Mouse (Mus musculus): ENCODE measurements around the gene Cwh43. TPM values are rescaled to one million over a fixed set of nuclear protein-coding genes. Genes with fewer than 3 reads are reported as not detected.

Gene Cwh43
- polyA plus RNA-seq, 1 experiment, result not detected

DNA sequence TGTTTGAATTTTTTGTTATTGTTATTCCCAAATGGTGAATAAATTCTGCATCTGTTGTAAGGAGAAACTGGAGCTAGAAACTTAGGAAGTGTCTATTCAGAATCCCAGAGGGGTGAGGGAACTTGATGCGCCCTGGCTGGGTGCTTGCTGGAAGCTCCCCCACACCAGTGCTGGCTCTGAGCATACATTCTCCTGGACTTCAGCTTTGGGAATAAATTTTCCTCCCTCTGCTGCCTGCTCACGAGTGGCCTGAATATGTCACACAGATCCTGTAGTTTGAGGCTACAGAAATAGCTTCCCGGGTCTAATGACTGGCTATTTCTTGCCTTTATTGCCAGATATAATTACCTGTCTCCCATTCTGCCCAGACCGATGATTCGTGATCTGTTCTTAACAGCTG is 43.1 kb upstream of the Cwh43 start:
- H3K4me3 ChIP-seq (ENCODE audit: insufficient read depth, poor library complexity, severe bottlenecking), result no peak overlapping the region
- TF ChIP-seq MYOD1 (IDR thresholded peaks at IDR 0.05; ENCODE audit: control insufficient read depth, insufficient read length, low read depth), result no peak
- TF ChIP-seq CEBPB (IDR thresholded peaks at IDR 0.05; ENCODE audit: low read depth), result no peak
- TF ChIP-seq MAX (IDR thresholded peaks at IDR 0.05), result no peak
- no peak for TF ChIP-seq USF1 (IDR thresholded peaks at IDR 0.05; ENCODE audit: low read depth)
- no peak for TF ChIP-seq CTCF (IDR thresholded peaks at IDR 0.05; ENCODE audit: control insufficient read depth, insufficient read depth, insufficient read length)
- TF ChIP-seq FOSL1 (IDR thresholded peaks at IDR 0.05; ENCODE audit: insufficient read depth, low read length, poor library complexity, severe bottlenecking), result no peak
- no peak for TF ChIP-seq MYOG (IDR thresholded peaks at IDR 0.05; ENCODE audit: control insufficient read depth, extremely low read depth, insufficient read length)
- H3ac ChIP-seq (ENCODE audit: control insufficient read depth, insufficient read length, low read depth), result no peak overlapping the region
- no peaks in the 10 kb centered on the region for H3K27me3 ChIP-seq (ENCODE audit: control insufficient read depth, insufficient read depth, insufficient read length)
- H3K36me3 ChIP-seq (ENCODE audit: control insufficient read depth, insufficient read depth), result no peaks in the 10 kb centered on the region
- no peaks in the 10 kb centered on the region for H3K79me3 ChIP-seq (ENCODE audit: low read depth)
- no peaks in the 10 kb centered on the region for H3K79me2 ChIP-seq (ENCODE audit: control insufficient read depth, insufficient read depth)

DNA sequence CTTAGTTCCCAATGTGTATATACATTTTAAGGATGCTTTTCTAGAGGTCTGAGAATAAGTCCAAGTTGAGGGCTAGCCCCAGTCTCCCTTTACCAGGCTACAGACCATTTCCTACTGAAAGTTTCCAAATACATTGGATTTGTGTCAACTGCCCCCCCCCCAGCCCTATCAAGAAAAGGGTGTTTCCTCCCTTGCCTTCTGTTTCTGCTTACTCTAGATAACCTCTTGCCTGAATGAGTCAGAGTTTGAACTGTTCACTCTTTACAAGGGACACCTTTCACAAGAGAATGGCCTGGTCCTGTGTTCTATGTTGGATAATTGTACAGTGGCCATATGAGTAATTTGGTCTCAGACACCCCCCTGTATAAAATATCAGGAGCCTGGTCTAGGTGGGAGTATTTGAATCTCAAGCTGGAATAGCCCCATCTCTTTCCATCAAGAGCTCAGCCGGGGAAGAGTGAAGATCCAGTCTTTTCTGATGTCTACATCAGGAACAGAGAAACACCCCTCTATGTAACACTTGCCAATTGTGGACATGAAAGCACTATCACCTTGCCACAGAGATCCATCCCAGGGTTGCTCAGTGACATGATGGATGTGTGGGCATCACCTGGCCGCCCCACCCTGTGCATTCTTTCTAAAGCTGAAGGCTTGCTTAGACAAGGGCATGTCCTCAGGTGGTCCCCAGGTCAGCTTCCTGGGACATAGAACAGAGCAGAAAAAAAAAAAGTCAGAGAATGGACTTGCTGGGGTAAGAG is 41.6 kb upstream of the Cwh43 start:
- H3K36me3 ChIP-seq (ENCODE audit: control insufficient read depth, insufficient read depth), result no peaks in the 10 kb centered on the region
- no peak overlapping the region for H3ac ChIP-seq (ENCODE audit: control insufficient read depth, insufficient read length, low read depth)

DNA sequence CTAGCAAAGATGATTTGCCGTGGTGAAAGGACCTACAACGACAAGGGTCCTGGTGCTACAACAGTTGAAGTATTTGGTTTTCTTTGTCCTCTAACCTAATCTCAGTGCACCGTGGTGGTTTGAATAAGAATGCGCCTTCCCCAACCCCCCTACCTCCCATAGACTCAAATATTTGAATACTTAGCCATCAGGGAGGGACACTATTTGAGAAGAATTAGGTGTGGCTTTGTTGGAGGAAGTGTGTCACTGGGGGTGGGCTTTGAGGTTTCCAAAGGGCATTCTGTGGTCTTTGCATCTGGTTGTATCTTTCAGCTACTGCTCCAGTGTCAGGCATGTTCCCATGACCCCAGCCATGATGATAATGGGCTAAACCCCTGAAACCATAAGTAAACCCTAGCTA is 38.0 kb upstream of the Cwh43 start:
- TF ChIP-seq MYOD1 (IDR thresholded peaks at IDR 0.05; ENCODE audit: control insufficient read depth, insufficient read length, low read depth) (peak; percentile 7), MAX (IDR thresholded peaks at IDR 0.05) (no peak), USF1 (IDR thresholded peaks at IDR 0.05; ENCODE audit: low read depth) (no peak)
- Histone ChIP-seq H3ac (ENCODE audit: control insufficient read depth, insufficient read length, low read depth) (no peak overlapping the region), H3K79me2 (ENCODE audit: control insufficient read depth, insufficient read depth) (no peaks in the 10 kb centered on the region), H3K36me3 (ENCODE audit: control insufficient read depth, insufficient read depth) (no peaks in the 10 kb centered on the region), H3K79me3 (ENCODE audit: low read depth) (no peaks in the 10 kb centered on the region), H3K4me3 (ENCODE audit: insufficient read depth, poor library complexity, severe bottlenecking) (no peak overlapping the region), H3K27me3 (ENCODE audit: control insufficient read depth, insufficient read depth, insufficient read length) (no peaks in the 10 kb centered on the region)

More for the DNA sequence above, 41.6 kb upstream of the Cwh43 start:
- no peaks in the 10 kb centered on the region for H3K79me3 ChIP-seq (ENCODE audit: low read depth)
- no peaks in the 10 kb centered on the region for H3K79me2 ChIP-seq (ENCODE audit: control insufficient read depth, insufficient read depth)
- H3K4me3 ChIP-seq (ENCODE audit: insufficient read depth, poor library complexity, severe bottlenecking), result no peak overlapping the region
- no peak for TF ChIP-seq USF1 (IDR thresholded peaks at IDR 0.05; ENCODE audit: low read depth)
- TF ChIP-seq CEBPB (IDR thresholded peaks at IDR 0.05; ENCODE audit: low read depth), result no peak
- no peak for TF ChIP-seq MYOD1 (IDR thresholded peaks at IDR 0.05; ENCODE audit: control insufficient read depth, insufficient read length, low read depth)
- TF ChIP-seq MYOG (IDR thresholded peaks at IDR 0.05; ENCODE audit: control insufficient read depth, extremely low read depth, insufficient read length), result no peak
- TF ChIP-seq FOSL1 (IDR thresholded peaks at IDR 0.05; ENCODE audit: insufficient read depth, low read length, poor library complexity, severe bottlenecking), result no peak
- TF ChIP-seq MAX (IDR thresholded peaks at IDR 0.05), result no peak
- no peak for TF ChIP-seq CTCF (IDR thresholded peaks at IDR 0.05; ENCODE audit: control insufficient read depth, insufficient read depth, insufficient read length)
- no peaks in the 10 kb centered on the region for H3K27me3 ChIP-seq (ENCODE audit: control insufficient read depth, insufficient read depth, insufficient read length)

DNA sequence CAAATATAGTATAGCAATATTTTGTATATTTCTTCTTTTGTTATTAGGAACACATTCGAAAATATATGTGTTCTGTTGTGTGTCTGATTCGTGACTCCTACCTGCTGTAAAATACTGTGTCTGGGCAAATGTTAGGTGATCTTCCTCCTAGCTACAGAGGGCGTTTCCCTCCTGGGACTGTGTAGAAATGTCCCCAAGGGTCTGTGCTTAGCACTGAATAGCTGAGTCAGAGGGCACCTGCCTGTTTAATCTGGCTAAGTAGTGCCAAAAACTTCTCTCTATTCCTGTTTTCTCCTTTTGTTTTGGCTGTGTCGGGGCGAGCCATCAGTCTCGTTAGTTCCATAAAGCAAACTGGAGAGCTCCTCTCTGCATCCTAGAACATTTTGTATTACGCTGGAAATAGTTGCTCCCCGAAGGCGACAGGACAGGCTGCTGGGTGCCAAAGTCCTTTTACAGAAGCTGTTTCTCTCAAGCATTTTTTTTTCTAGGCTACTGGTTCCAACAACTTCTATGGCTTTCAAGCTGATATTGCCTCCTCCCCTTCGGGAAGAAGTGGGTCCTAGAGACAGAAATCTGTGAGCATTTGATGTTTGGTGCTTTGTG is 36.9 kb upstream of the Cwh43 start:
- Histone ChIP-seq H3K4me3 (ENCODE audit: insufficient read depth, poor library complexity, severe bottlenecking) (no peak overlapping the region), H3K79me3 (ENCODE audit: low read depth) (no peaks in the 10 kb centered on the region), H3ac (ENCODE audit: control insufficient read depth, insufficient read length, low read depth) (no peak overlapping the region), H3K27me3 (ENCODE audit: control insufficient read depth, insufficient read depth, insufficient read length) (no peaks in the 10 kb centered on the region), H3K79me2 (ENCODE audit: control insufficient read depth, insufficient read depth) (no peaks in the 10 kb centered on the region), H3K36me3 (ENCODE audit: control insufficient read depth, insufficient read depth) (no peaks in the 10 kb centered on the region)
- TF ChIP-seq MYOD1 (IDR thresholded peaks at IDR 0.05; ENCODE audit: control insufficient read depth, insufficient read length, low read depth) (no peak), MAX (IDR thresholded peaks at IDR 0.05) (no peak), MYOG (IDR thresholded peaks at IDR 0.05; ENCODE audit: control insufficient read depth, extremely low read depth, insufficient read length) (no peak), FOSL1 (IDR thresholded peaks at IDR 0.05; ENCODE audit: insufficient read depth, low read length, poor library complexity, severe bottlenecking) (no peak), USF1 (IDR thresholded peaks at IDR 0.05; ENCODE audit: low read depth) (no peak), CTCF (IDR thresholded peaks at IDR 0.05; ENCODE audit: control insufficient read depth, insufficient read depth, insufficient read length) (no peak), CEBPB (IDR thresholded peaks at IDR 0.05; ENCODE audit: low read depth) (no peak)

DNA sequence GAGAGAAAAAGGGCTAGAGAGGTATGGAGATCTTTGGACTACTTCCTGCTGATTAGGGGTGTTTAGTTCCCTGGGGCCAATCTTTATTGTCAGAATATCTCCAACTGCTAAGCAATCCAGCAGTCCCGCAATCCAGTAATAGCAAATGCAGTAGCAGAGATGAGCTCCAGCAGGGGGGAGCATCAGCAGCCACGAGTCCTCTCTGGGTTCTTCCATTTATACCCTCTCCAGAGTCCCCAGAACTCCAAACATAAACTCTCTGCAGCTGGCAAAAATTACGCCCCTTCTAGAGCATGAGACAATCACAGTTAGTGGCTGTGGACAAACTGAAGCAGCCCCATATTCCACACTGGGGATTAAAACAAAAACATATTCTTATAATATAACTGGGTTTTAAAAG is 36.1 kb upstream of the Cwh43 start:
- TF ChIP-seq MYOG (IDR thresholded peaks at IDR 0.05; ENCODE audit: control insufficient read depth, extremely low read depth, insufficient read length), result no peak
- no peak for TF ChIP-seq MAX (IDR thresholded peaks at IDR 0.05)
- no peak for TF ChIP-seq CTCF (IDR thresholded peaks at IDR 0.05; ENCODE audit: control insufficient read depth, insufficient read depth, insufficient read length)
- TF ChIP-seq FOSL1 (IDR thresholded peaks at IDR 0.05; ENCODE audit: insufficient read depth, low read length, poor library complexity, severe bottlenecking), result no peak
- no peak for TF ChIP-seq MYOD1 (IDR thresholded peaks at IDR 0.05; ENCODE audit: control insufficient read depth, insufficient read length, low read depth)
- no peak for TF ChIP-seq CEBPB (IDR thresholded peaks at IDR 0.05; ENCODE audit: low read depth)
- no peak for TF ChIP-seq USF1 (IDR thresholded peaks at IDR 0.05; ENCODE audit: low read depth)
- H3K27me3 ChIP-seq (ENCODE audit: control insufficient read depth, insufficient read depth, insufficient read length), result no peaks in the 10 kb centered on the region
- no peaks in the 10 kb centered on the region for H3K36me3 ChIP-seq (ENCODE audit: control insufficient read depth, insufficient read depth)
- H3ac ChIP-seq (ENCODE audit: control insufficient read depth, insufficient read length, low read depth), result no peak overlapping the region
- H3K79me3 ChIP-seq (ENCODE audit: low read depth), result no peaks in the 10 kb centered on the region
- H3K79me2 ChIP-seq (ENCODE audit: control insufficient read depth, insufficient read depth), result no peaks in the 10 kb centered on the region
- no peak overlapping the region for H3K4me3 ChIP-seq (ENCODE audit: insufficient read depth, poor library complexity, severe bottlenecking)

All from C2C12 (cell line).